Mouse (Mus musculus) kidney, adult 2 months (tissue): ENCODE results near the gene Tmem262.

Source experiments
- CTCF ChIP-seq: fragments of 200-500 bp; conservative IDR thresholded peaks from 2 replicates; pipeline ENCODE4 v1.5.1; 2011; ENCODE audit warnings: low read depth, mild to moderate bottlenecking, control low read depth, low read length, moderate library complexity, mixed read lengths; ENCODE audit not compliant: insufficient read depth, insufficient read length
- POLR2A ChIP-seq: fragments of 200-500 bp; IDR thresholded peaks from one replicate; pipeline ENCODE4 v1.6.1; 2011; ENCODE audit warnings: low read depth, low read length, control low read depth

DNA sequence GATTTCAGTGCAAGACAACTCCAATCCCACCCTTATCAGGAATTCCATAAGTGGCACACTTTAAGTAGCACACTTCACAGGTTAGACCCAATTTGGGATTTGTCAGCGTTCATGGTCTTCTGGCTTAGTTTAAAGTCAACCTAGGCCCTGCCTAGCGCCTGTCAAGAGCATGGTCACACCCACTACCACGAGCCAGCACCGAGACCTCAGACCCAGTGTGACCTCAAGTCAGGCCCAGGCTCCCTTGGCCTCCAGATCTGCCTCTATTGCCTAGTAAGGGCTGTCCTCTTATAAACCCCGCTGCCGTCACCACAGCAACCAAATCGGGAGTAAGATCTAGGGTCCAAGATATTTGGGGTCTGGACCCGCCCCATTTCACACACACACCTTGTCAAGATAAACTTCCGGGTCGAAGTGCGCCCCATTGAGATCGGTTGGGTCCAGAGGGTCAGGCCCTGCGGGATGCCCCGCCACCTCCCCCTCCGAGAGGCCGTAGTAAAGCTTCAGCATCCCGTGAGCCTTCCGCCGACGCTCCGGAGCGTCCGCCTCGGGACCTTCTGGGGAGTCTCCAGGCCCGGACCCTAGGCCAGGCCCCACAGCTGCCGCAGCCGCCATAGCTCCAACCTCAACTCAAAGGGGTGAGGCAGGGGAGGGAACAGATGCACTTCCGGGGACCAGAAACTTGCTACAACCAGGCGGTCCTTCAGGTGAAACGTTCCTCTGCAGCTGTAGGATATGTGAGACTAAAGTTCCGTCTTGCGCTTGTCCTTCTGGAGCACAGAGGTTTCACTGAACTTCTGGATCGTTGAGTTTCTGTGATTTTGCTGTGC, 3.1 kb upstream of the Tmem262 start, which contains the start of gene Vps51:
- no peak for TF ChIP-seq CTCF
- no peak for TF ChIP-seq POLR2A
